Mouse (Mus musculus) neutrophil, adult 5-6 weeks (primary cell): ENCODE results near the gene Zfp777. TPM values are rescaled to one million over a fixed set of nuclear protein-coding genes. Genes with fewer than 3 reads are reported as not detected.
A peak's percentile ranks its signal among the peaks of the same experiment; 100 is the strongest.

ENCODE experiments used
- ATAC-seq: fragments of 151-379, 151-347 bp; 2 replicates; pipeline ENCODE4 v1.8.0; 2017; ENCODE audit warnings: mild to moderate bottlenecking, moderate TSS enrichment; ENCODE audit not compliant: insufficient number of reproducible peaks, poor library complexity, low FRiP score, severe bottlenecking; ENCODE audit errors: extremely low read depth
- total RNA-seq: library from RNA; stranded (forward); fragments of 200-1000 nt; gene quantifications from 2 replicates; pipeline ENCODE4 v1.2.3, GENCODE M21; 2017

Zfp777 gene
- total RNA-seq, 1 experiment from 2014 or later = 25.0 TPM

DNA sequence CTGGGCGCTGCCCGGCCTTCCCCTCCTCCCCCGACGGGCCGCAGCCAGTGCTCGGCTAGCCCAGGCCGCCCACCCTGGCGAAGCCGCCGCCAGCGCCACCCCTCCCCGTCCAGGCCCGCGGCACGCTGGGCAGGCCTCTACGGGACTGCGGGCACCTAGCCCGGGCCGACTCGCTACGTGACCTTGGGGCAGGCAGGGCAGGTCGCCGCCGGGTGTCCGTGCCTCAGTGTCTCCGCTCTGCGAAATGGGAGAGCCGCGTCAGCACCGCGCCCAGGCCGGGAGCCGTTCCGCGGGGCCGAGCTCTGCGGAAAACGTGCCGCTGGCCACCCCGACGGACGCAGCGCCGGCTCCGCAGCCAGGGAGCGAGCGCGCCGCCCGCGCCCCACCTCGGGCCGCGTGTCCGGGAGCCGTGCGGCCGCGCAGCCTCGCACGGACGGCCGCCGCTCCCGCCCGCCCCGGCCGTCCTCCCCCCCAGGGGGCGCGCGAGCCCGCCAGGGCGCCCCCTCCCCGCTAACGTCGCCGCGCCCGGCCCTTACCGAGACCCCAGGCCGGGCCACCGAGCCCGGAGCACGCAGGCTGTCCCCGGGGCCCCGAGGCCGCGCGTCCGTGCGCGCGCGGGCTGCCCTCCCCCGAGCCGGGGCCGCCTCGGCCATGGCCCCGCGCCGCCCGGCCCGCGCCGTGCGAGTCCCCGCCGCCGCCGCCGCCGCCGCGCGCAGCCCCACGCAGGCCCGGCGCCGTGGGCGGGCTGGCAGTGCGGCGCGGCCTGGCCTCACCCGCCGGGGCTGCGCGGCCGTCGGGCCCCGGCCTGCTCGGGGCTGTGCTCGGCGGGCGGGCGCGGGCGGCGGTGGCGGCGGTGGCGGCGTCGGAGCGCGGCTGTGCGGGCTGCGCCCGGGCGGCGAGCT lies 1.0 kb downstream of the Zfp777 start:
- no peak for ATAC-seq

DNA sequence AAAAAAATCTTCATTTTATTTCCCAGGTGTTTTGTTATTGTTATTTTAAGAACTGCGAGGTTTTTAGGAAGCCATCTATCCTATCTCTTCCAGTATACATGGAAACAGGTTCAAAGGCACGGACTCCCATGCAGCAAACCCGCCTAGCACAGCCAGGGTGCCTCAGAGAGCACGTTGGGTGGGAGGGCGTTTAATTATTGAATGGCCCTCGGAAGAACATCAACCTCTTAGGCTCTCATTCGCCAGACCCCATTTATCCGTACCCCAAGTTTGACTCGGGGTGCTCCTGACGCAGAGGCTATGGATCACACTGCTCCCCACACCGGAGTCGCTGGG lies 1.6 kb downstream of the Zfp777 start:
- no peak for ATAC-seq

DNA sequence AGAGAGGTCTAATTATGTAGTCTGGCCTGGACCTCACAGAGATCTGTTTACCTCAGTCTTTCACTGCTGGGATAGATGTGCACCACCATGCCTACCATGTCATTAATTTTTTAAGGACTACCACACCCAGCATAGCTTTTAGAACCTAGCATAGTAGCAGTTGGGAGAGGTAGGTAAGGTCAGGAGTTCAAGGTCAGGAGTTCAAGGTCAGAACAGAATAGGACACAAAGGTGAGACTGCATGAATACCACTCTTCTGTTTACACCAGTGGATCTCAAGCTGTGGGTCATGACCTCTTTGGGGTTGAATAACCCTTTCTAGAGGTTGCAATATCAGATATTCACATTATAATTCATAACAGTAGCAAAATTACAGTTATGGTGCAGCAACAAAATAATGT lies 16.1 kb downstream of the Zfp777 start:
- ATAC-seq = no peak

DNA sequence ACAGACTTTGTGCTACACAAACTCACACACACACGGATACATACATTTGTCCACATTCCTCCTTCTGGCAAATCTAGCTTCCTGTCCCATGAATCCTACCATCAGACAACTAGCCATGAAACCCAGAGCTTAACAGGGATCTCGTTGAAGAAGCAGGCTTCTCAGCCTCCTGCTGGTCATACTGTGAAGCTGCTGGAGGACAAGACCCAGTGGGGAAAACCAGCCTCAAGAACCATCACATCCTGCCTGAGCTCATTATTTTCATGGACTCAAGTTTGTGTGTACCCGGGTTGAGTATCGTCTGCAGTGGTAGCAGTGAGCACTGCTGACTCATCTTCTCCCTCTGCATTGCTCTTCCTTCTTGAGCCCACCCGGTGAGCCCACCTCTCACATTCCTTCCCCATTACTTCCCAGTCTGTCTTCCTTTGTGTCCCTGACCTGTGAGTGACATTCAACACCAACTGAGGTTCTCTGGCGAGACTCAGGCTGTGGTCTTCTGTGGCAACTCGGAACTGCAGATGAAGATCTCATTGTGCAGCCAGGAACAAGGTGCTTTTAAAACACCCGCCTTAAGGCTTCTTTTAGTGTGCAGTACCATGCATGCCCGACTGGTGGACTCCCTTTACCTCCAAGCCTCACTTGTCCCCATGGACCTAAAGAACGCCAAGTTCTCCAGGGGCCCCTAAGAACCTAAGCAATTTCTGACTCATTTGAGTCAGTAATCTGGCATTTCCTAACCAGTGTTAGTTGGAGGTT lies 22.6 kb downstream of the Zfp777 start:
- ATAC-seq = no peak

DNA sequence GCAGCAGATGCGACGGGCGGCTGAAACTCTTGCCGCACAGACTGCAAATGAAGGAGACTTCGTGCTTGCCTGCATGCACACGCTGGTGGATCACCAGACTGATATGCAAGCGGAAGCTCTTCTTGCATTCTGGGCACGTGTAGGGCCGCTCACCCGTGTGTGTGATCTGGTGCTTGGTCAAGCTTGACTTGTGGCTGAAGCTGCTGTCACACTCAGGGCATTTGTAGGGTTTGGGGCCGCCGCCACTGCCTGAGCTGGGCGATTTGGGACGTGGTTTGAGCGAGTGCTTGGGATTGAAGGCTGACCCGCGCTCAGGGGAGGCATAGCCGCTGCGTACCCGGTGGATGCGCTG lies 23.7 kb downstream of the Zfp777 start:
- ATAC-seq = no peak

DNA sequence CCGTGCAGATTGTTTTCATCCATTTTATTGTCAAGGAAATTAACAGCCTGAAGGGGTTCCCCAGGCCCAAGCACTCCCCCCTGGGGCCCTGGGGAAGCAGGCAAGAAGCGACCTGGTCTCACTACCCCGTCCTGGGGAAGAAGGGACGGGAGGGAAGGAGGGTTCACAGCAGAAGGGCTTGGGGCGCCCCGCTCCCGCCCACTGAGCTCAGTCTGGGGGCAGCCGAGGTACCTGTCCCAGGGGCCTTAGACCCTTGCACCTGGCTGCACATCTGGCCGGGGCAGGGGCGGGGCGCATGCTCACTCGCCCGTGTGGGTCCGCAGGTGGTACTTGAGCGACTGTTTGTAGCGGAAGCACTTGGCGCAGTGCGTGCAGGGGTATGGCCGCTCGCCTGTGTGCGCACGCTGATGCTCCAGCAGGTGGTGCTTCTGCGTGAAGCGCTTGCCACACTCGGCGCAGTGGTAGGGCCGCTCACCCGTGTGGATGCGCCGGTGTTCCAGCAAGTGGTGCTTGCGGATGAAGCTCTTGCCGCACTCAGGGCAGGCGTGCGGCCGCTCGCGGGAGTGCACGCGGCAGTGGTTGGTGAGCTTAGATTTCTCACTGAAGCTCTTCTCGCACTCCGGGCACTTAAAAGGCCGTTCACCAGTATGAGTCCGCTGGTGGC lies 24.2 kb downstream of the Zfp777 start:
- no peak for ATAC-seq

DNA sequence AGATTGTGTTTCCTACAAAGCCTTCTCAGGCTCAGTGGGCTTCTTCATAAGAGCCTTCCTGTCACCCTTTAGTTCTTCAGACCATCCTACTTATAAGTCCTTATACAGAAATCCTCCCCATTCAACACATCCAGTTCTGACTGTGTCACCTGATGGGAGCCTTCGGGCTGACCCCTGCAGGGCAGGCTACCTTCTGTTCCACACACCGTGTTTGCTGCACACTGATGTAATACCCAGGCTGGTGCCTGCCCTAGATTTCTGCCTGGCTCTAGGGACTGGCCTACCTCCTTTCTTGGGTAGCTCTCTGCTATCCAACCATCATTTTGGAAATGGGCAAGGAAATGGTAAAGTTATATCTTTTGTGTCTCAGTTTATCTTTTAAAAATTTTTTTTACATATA lies 26.0 kb downstream of the Zfp777 start:
- no peak for ATAC-seq

DNA sequence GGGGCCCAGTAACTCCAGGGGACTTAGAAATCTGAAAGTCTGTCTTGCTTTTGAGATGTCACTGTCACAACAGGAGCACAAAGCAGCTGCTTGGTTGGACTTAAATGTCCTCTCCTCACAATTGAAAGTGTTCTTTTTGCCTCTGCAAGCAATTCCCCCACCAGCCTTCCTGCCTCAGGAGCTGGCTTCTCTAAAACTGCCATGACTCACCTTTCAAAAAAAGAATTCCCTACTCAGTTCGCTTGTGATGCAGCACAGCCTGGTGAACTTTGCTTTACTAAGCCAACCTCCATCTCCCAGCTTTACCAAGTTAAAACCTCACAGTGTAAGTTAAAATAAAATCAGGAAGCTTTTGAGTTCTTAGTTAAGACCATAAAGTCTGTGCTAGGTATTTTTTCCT lies 27.0 kb downstream of the Zfp777 start:
- ATAC-seq = no peak

DNA sequence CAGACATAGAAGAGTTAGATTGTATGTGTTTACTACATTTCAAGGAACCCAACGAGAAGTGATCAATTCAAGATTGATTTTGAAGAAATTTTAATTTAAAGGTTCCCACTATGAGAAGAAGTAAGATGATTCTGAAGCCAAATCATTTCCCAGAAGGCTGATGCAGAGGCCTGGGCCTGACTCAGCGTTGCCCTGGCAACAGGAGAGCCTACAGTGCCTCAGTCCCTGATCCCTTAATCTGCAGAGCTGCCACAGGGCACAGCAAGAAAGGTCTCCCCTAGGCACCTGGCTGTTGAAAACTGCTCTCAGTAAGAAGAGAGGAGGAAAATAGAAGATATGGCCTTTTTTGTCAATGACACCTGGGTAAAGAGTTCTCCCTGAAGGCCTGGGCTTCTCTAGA lies 28.7 kb downstream of the Zfp777 start:
- no peak for ATAC-seq

DNA sequence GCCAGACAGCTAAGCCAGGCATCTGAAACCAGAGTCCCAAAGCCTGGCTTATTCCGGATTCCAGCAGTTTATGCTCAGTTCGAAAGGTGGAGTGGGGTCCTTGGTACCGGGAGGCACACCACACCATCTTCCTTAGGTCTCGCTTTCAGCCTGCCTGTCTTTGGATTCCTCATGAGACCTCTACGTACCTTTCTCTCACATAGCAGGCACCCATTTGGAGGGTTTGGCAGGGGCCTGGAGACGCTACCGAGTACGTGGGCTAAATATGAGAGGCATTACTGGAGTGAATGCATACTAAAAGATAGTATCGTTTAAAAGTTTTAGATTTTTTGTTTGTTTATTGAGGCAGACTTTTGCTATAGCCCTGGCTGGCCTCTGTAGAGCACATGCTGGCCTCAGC lies 31.9 kb downstream of the Zfp777 start:
- ATAC-seq = no peak; the same call in 1 of the 2 replicates

DNA sequence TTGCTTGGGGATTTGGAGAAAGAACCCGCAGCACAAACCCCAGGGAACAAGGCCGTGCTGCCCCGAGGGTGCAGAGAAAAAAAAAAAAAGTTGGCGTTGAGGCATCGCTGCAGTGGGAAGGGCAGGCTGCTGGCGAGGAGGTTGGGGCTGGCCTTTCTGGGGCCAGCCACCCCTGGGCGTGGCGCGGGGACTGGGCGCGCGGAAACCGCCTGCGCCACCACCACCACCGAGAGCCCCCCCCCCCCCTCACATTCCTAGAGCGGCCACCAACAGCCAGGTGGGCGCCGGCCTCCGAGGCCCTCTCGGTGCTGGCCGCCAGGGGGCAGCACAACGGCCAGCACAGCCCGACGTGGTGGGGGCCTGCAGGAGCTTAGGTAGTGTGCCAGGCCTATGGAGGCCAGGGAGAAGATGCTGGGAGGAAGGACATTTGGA lies 32.6 kb downstream of the Zfp777 start:
- ATAC-seq = peak; percentile 74

DNA sequence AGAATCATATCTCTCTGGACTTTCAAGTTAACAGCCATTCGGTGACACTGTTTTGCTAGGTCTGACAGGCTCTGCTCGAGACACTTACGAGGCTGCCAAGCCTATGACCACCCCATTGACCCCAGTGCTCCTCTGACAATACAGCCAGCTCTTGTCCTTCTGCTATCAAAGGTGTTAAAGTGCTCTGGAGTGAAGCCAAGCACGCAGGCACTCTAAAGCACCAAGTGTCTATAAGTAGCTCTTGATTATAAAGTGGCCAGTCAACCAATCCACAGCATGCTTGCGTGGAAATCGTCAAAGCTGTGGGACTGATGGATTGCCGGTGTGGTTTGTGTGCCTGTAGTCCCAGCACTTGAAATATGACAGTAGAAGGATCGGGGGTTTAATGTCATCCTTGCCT lies 38.0 kb downstream of the Zfp777 start:
- ATAC-seq = no peak

DNA sequence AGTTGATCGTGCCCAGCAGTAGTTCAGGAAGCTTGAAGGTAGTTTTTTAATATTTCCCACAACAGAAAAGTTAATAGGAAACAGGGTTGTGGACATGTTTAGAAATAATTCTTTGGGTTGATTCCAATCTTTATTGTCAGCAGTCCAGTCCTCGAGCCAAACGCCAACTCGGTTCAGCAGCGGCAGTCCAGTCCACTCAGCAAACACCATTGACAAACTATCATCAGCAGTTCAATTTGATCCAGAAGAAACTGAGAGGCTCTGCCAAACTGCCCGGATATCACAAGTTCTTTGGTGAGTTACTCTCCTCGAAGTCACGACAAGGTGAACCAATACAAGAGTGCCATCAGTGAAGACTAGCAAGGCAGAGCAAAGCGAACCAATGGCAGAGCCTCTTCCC lies 53.0 kb downstream of the Zfp777 start:
- no peak for ATAC-seq

DNA sequence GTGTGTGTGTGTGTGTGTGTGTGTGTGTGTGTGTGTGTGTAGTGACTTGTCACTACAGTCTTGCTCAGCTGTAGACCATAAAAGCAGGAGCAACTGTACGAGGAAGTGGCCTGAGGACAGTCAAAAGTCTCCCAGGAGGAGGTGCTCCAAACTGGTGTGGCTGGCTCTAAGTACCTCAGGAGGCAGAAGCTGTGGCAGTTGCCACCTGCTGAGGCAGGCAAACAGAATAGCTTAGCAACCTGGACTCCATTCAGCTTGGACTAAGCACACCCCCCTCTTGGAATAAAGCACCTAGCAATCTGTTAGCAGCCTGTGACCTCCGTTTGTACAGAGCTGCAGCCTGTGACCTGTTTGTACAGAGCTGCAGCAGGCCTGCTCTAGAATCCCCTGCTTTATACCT lies 64.8 kb downstream of the Zfp777 start:
- no peak for ATAC-seq

DNA sequence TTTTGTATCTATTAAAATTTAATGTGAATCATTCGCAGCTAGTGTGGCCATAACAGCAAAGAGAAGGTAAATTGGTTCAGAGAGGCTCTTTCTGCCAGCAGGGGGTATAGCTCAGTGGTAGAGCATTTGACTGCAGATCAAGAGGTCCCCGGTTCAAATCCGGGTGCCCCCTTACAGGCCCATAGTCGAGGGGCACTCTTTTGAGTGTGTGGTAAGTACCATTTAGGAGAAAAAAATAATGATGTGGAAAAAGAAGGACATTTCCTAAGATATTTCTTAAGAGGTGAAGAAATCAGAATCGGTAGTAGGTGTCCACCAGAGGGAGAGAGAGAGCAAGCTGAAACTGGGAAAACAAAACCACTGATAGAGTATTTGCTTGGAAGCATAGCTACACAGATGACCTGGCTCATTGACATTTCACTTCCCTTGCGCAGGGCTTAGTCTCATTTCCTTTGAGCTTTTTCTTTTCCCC lies 69.8 kb downstream of the Zfp777 start:
- peak; percentile 50 for ATAC-seq

DNA sequence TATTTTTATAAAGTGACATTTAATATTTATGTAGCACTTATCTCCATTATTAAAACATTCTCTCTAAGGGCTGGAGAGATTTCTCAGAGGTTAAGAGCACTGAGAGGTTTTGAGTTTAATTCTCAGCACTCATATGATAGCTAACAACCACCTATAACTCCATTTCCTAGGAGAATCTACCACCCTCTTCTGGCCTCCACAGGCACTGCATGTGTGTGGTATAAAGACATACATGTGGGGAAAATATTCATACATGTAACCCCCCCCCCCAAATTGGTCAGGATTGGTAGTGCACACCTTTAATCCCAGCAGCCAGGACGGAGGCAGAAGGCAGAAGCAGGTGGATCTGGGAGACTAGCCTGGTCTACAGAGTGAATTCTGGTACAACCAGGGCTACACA lies 74.1 kb downstream of the Zfp777 start:
- ATAC-seq = no peak
